Mouse (Mus musculus) liver, adult 2 months (tissue): ENCODE measurements at regions not wholly inside any gene's neighbourhood (a gene's known extent, or its start where the extent isn't known, plus 50 kb on each side); places are given as distances from the start of the nearest gene placed in this dataset.

ENCODE experiments used
- CTCF ChIP-seq: fragments of 200-500 bp; IDR thresholded peaks from 2 replicates; pipeline ENCODE4 v1.5.1; 2011; ENCODE audit warnings: low read depth, low read length, control low read depth
- POLR2A ChIP-seq: fragments of 200-500 bp; IDR thresholded peaks from 2 replicates; pipeline ENCODE4 v1.6.1; 2011; ENCODE audit warnings: low read length, control low read depth; ENCODE audit not compliant: insufficient read depth; ENCODE audit errors: extremely low read depth

DNA sequence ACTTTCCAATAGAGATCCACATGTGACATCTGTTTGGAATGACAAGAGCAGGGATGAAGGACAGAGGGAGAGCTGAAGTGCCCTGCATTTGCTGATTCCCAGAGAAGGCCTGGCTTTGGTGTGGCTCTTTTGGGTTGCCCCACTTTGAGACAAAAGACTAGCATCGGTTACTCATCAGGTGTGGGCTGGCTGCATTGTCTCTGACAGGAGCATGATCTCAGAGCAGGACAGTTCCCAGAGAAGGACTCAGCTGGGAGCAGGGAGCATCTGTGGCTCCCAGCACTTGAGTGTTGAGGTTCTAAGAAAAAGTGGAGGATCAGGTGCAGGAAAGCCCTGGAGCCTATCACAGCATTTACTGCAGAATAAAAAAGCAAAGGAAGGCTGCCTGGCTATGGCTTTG lies 62.4 kb upstream of the 1700024P04Rik start:
- TF ChIP-seq CTCF (no peak), POLR2A (no peak)
